Mouse (Mus musculus) thymus, postnatal 0 days (tissue): ENCODE results near the gene Mogat2. TPM values are rescaled to one million over a fixed set of nuclear protein-coding genes. Genes with fewer than 3 reads are reported as not detected.

Experiments used
- polyA plus RNA-seq: library from polyadenylated mRNA; unstranded; fragments of >200 nt; fragmentation: Nextera tagmentation; extraction: Ambion mirVana; gene quantifications from 2 replicates; pipeline ENCODE4 v1.2.1, GENCODE M21; 2015

The Mogat2 gene
- polyA plus RNA-seq, 1 experiment from 2014 or later: 0.25 TPM

Other genes starting within 250 kb of the Mogat2 start
- 25.8 and 30.9 TPM in 2 replicates for gene Uvrag, start 97.5 kb downstream of the Mogat2 start, polyA plus RNA-seq
- gene Dgat2, start 55.9 kb downstream of the Mogat2 start, polyA plus RNA-seq: 6.6 and 7.2 TPM in 2 replicates
- 0.35 and 0.84 TPM in 2 replicates for gene Map6, start 28.8 kb upstream of the Mogat2 start, polyA plus RNA-seq
- 73.2 and 96.8 TPM in 2 replicates for gene Serpinh1, start 114.6 kb upstream of the Mogat2 start, polyA plus RNA-seq
- gene Gdpd5, start 142.8 kb upstream of the Mogat2 start, polyA plus RNA-seq: 2.9 and 3.1 TPM in 2 replicates
- 0.90 and 1.1 TPM in 2 replicates for gene Klhl35, start 227.4 kb upstream of the Mogat2 start, polyA plus RNA-seq
- 1,054 and 1,103 TPM in 2 replicates for gene Rps3, start 245.1 kb upstream of the Mogat2 start, polyA plus RNA-seq